15 mouse cellular contexts compared by ENCODE assay signal in the genomic region with DNA sequence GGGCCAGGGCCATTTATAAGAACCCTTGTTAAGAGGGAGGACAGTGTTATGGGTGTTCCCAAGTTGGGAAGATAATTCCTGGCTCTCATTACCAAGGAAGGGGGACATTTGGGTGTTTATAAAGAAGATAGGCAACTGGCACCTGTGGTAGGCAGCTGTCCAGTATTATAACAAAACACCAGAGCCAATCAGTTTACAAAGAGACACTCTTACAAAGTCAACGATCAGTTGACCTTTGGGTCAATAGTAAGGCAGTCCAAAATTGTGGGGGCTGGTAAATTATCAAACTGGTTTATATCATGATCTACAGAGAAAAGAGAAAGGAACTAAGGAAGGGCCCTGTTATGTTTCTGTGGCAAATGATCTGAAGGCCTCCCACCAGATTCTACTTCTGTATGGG.
"Had no signal": no experiment of that assay in that cellular context is flagged by ENCODE, and none has a peak within 500 bp of the region (broad histone marks: within the 10 kb centered on the region; RNA-seq: fewer than 3 reads in every experiment).

No protein-coding gene starts in this region.

- H3K4me1 ChIP-seq: stomach, embryonic 15.5 days had no signal

- DNase-seq: retina, postnatal 1 day; right cerebral cortex, adult 18-20 months; right cerebral cortex, postnatal 14 days; right cerebral cortex, postnatal 25 days; right cerebral cortex, postnatal 4 days; spleen, adult 18-20 months; thymus, adult 18-20 months; thymus, adult 2 months; thymus, postnatal 14 days; thymus, postnatal 25 days; thymus, postnatal 36 days; thymus, postnatal 4 days had no signal

- H3K27ac ChIP-seq: neural tube, embryonic 15.5 days; stomach, embryonic 15.5 days; stomach, postnatal 0 days had no signal

- H3K27me3 ChIP-seq: neural tube, embryonic 15.5 days; stomach, embryonic 15.5 days had no signal

- H3K9ac ChIP-seq: neural tube, embryonic 15.5 days; stomach, embryonic 15.5 days had no signal

- H3K4me3 ChIP-seq: neural tube, embryonic 15.5 days; stomach, embryonic 15.5 days had no signal

- H3K36me3 ChIP-seq: neural tube, embryonic 15.5 days; stomach, embryonic 15.5 days had no signal

- H3K4me2 ChIP-seq: neural tube, embryonic 15.5 days; stomach, embryonic 15.5 days had no signal

- H3K9me3 ChIP-seq: neural tube, embryonic 15.5 days; stomach, embryonic 15.5 days had no signal
